ENCODE assay signal across 18 mouse cellular contexts in genomic region chr2:103004599-103004998, GRCm38 (mm10).
DNase-seq lines count a peak whose midpoint lies in the region; ATAC-seq and TF ChIP-seq lines count a peak whose summit lies in the region.
"Had no signal": no experiment of that assay in that cellular context is flagged by ENCODE, and none has a peak within 500 bp of the region (broad histone marks: within the 10 kb centered on the region; RNA-seq: fewer than 3 reads in every experiment).

No protein-coding gene starts in this region.

- H3K9ac ChIP-seq in MEL (ENCODE audit: control insufficient read depth, low read depth, low read length, poor library complexity, severe bottlenecking), result no peak overlapping the region
- H3K9ac ChIP-seq: embryonic facial prominence, embryonic 15.5 days; hindbrain, embryonic 14.5 days; stomach, embryonic 15.5 days had no signal

- no peak for DNase-seq in frontal cortex, postnatal 14 days (ENCODE audit: low spot score in 2 of 2)
- peak; percentile 56 for DNase-seq in CD4-positive helper T cell, adult 2 months (ENCODE audit: low read depth, low spot score)
- DNase-seq in MEL (ENCODE audit: low read depth, low spot score), result peak; percentile 24
- DNase-seq in thymus, postnatal 10 days (ENCODE audit: low spot score in 2 of 2), result peak; percentile 11 to 29
- DNase-seq in layer of hippocampus, adult 9-10 months (ENCODE audit: low spot score), result no peak
- DNase-seq in cerebellum, postnatal 36 days, result no peak
- DNase-seq: cerebellum, adult 9-10 months; heart, adult 18-20 months; heart, postnatal 36 days; kidney, postnatal 4 days; lung, adult 2 months had no signal

- TF ChIP-seq POLR2A in MEL (IDR thresholded peaks at IDR 0.05; ENCODE audit: control insufficient read depth in 1 of 2, insufficient read depth in 1 of 2, low read depth in 1 of 2, low read length in 2 of 2, poor library complexity in 1 of 2), result no peak

- no peak overlapping the region for H3K27ac ChIP-seq in MEL (ENCODE audit: control insufficient read depth, low read depth, low read length)
- H3K27ac ChIP-seq: embryonic facial prominence, embryonic 15.5 days; hindbrain, embryonic 14.5 days; limb, embryonic 10.5 days; stomach, embryonic 15.5 days had no signal

- H3K9me3 ChIP-seq in MEL (replicated peaks; ENCODE audit: insufficient read depth, low read length), result no peaks in the 10 kb centered on the region
- H3K9me3 ChIP-seq: embryonic facial prominence, embryonic 15.5 days; limb, embryonic 10.5 days; stomach, embryonic 15.5 days had no signal

- TF ChIP-seq CTCF in MEL (IDR thresholded peaks at IDR 0.05 in 2 of 3, conservative IDR thresholded peaks at IDR 0.05 in 1 of 3; ENCODE audit: control insufficient read depth in 1 of 3, insufficient read depth in 1 of 3, low read depth in 2 of 3, low read length in 3 of 3, poor library complexity in 1 of 3, severe bottlenecking in 1 of 3), result no peak

- TF ChIP-seq RAD21 in MEL (IDR thresholded peaks at IDR 0.05; ENCODE audit: low read depth, low read length), result no peak

- H3K4me3 ChIP-seq in MEL (ENCODE audit: control insufficient read depth in 1 of 2, insufficient read depth in 1 of 2, low read depth in 2 of 2, low read length in 2 of 2), result no peak overlapping the region
- H3K4me3 ChIP-seq: embryonic facial prominence, embryonic 15.5 days; limb, embryonic 10.5 days; stomach, embryonic 15.5 days had no signal

- no peaks in the 10 kb centered on the region; a peak in 1 of 4 replicates for H3K36me3 ChIP-seq in MEL (ENCODE audit: control insufficient read depth in 1 of 2, insufficient read depth in 2 of 2, low read length in 2 of 2)
- H3K36me3 ChIP-seq: embryonic facial prominence, embryonic 15.5 days; limb, embryonic 10.5 days; stomach, embryonic 15.5 days had no signal

- no peaks in the 10 kb centered on the region for H3K27me3 ChIP-seq in MEL (ENCODE audit: control insufficient read depth in 1 of 2, insufficient read depth in 2 of 2, low read length in 2 of 2)
- H3K27me3 ChIP-seq: embryonic facial prominence, embryonic 15.5 days; stomach, embryonic 15.5 days had no signal

- TF ChIP-seq EP300 in MEL (IDR thresholded peaks at IDR 0.05; ENCODE audit: low read depth in 1 of 2, low read length in 2 of 2), result no peak

- H3K4me1 ChIP-seq in MEL (ENCODE audit: control insufficient read depth in 1 of 2, insufficient read depth in 2 of 2, low read length in 2 of 2), result peaks cover 0 to 5% of the 10 kb centered on the region in 2 experiments; a peak in 2 of 4 replicates
- H3K4me1 ChIP-seq: embryonic facial prominence, embryonic 15.5 days; limb, embryonic 10.5 days; stomach, embryonic 15.5 days had no signal

- no peaks in the 10 kb centered on the region for H3K79me2 ChIP-seq in MEL (ENCODE audit: control insufficient read depth, insufficient read depth, low read length, poor library complexity)

- peak; percentile 41; the same call in 1 of the 2 replicates for ATAC-seq in frontal cortex, adult (ENCODE audit: low TSS enrichment)
- ATAC-seq: intestine, embryonic 16.5 days; midbrain, embryonic 16.5 days had no signal

TF ChIP-seq in MEL, 35 proteins besides CTCF, POLR2A, EP300 and RAD21:
- TF ChIP-seq HCFC1 (IDR thresholded peaks at IDR 0.05; ENCODE audit: low read depth, low read length), result no peak
- TF ChIP-seq ZMIZ1 (IDR thresholded peaks at IDR 0.05; ENCODE audit: low read depth, low read length), result no peak
- no peak for TF ChIP-seq MAFK (IDR thresholded peaks at IDR 0.05; ENCODE audit: borderline replicate concordance, low read depth, low read length)
- no peak for TF ChIP-seq TCF12 (IDR thresholded peaks at IDR 0.05; ENCODE audit: low read depth, low read length)
- TF ChIP-seq POLR2AphosphoS5 (IDR thresholded peaks at IDR 0.05; ENCODE audit: borderline replicate concordance, low read depth, low read length), result no peak
- TF ChIP-seq BHLHE40 (IDR thresholded peaks at IDR 0.05; ENCODE audit: borderline replicate concordance, low read depth, low read length), result no peak
- no peak for TF ChIP-seq TAL1 (IDR thresholded peaks at IDR 0.05; ENCODE audit: low read length)
- no peak for TF ChIP-seq CHD1 (IDR thresholded peaks at IDR 0.05; ENCODE audit: low read depth, low read length)
- no peak for TF ChIP-seq ZNF384 (IDR thresholded peaks at IDR 0.05; ENCODE audit: low read depth, low read length)
- TF ChIP-seq GATA1 (IDR thresholded peaks at IDR 0.05; ENCODE audit: low read depth, low read length), result no peak

Comparison
In these comparisons a context has a peak if more than half of its experiments do, and no peak if none do; other contexts are left out.
1. DNase-seq: peak in CD4-positive helper T cell, adult 2 months (single experiment), MEL (single experiment) and thymus, postnatal 10 days (2 of 2); none in frontal cortex, postnatal 14 days (0 of 2), layer of hippocampus, adult 9-10 months (single experiment) and cerebellum, postnatal 36 days (0 of 2).